Mouse (Mus musculus) midbrain, embryonic 12.5 days (tissue): ENCODE measurements around the gene 0610037L13Rik. TPM values are rescaled to one million over a fixed set of nuclear protein-coding genes. Genes with fewer than 3 reads are reported as not detected.

Experiments
- ATAC-seq: fragments of 200-750 bp; cut with Nextera tagmentation; 2 replicates; pipeline ENCODE4 v1.8.0; 2017; ENCODE audit warnings: low read depth, moderate TSS enrichment, moderate library complexity; ENCODE audit not compliant: low FRiP score
- H3K27ac ChIP-seq: fragments of 300-500 bp; sonication (generic); replicated peaks from 2 replicates; pipeline ENCODE4 v1.5.1; 2016; ENCODE audit warnings: mild to moderate bottlenecking
- H3K27me3 ChIP-seq: fragments of 300-500 bp; sonication (generic); 2 replicates; pipeline ENCODE4 v1.6.1; 2016; ENCODE audit warnings: mild to moderate bottlenecking
- H3K36me3 ChIP-seq: fragments of 300-500 bp; sonication (generic); 2 replicates; pipeline ENCODE4 v1.6.1; 2016
- H3K4me1 ChIP-seq: fragments of 300-500 bp; sonication (generic); 2 replicates; pipeline ENCODE4 v1.6.1; 2016
- H3K4me2 ChIP-seq: fragments of 300-500 bp; sonication (generic); replicated peaks from 2 replicates; pipeline ENCODE4 v1.6.1; 2016; ENCODE audit warnings: mild to moderate bottlenecking, moderate library complexity
- H3K4me3 ChIP-seq: fragments of 300-500 bp; sonication (generic); 2 replicates; pipeline ENCODE4 v1.5.1; 2016; ENCODE audit warnings: mild to moderate bottlenecking
- H3K9ac ChIP-seq: fragments of 300-500 bp; sonication (generic); replicated peaks from 2 replicates; pipeline ENCODE4 v1.6.1; 2016; ENCODE audit warnings: mild to moderate bottlenecking, moderate library complexity
- H3K9me3 ChIP-seq: fragments of 300-500 bp; sonication (generic); 2 replicates; pipeline ENCODE4 v1.6.1; 2016; ENCODE audit warnings: mild to moderate bottlenecking
- WGBS: fragments of 180-500 bp; shearing (Covaris S2); methylation state at CpG from one replicate; pipeline ENCODE4 v1.1.7; 2016; 5-methylcytosine and 5-hydroxymethylcytosine counted together
- polyA plus RNA-seq: library from polyadenylated mRNA; unstranded; fragments of >200 nt; fragmentation: Nextera tagmentation; extraction: Ambion mirVana; gene quantifications from 2 replicates; pipeline ENCODE4 v1.2.1, GENCODE M21; 2016

The 0610037L13Rik gene
- 107 and 117 TPM in 2 replicates for polyA plus RNA-seq

GRCm38 (mm10) chr4:107889731-107890432 is at the start of gene 0610037L13Rik:
Gene 0610037L13Rik, plus strand, starts transcription at chr4:107889813.
- Histone ChIP-seq H3K4me1 (peaks cover 12% of the 10 kb centered on the region), H3K9ac (peak within 1 kb of the TSS; percentile 56), H3K4me3 (peak within 1 kb of the TSS; percentile 53), H3K36me3 (peaks cover 51% of the 10 kb centered on the region), H3K27ac (peak within 1 kb of the TSS; percentile 89), H3K27me3 (no peaks in the 10 kb centered on the region), H3K4me2 (peak within 1 kb of the TSS; percentile 63), H3K9me3 (no peaks in the 10 kb centered on the region)
- peak; percentile 97 for ATAC-seq
- WGBS, result under 1% methylated on average over 48 of the region's 48 CpGs

- peaks cover 51% of the 10 kb centered on the region for H3K4me1 ChIP-seq
- H3K27me3 ChIP-seq, result peaks cover 31% of the 10 kb centered on the region
- peaks cover 16% of the 10 kb centered on the region for H3K36me3 ChIP-seq
- no peak overlapping the region for H3K9ac ChIP-seq
- 36% methylated on average over 8 of the region's 8 CpGs for WGBS
- H3K9me3 ChIP-seq, result no peaks in the 10 kb centered on the region
- no peak for ATAC-seq
- H3K4me3 ChIP-seq, result no peak overlapping the region
- H3K4me2 ChIP-seq, result no peak overlapping the region
- no peak overlapping the region for H3K27ac ChIP-seq
Measured at GRCm38 (mm10) chr4:107843687-107844086, 45.9 kb upstream of the 0610037L13Rik start.

- no peak for ATAC-seq
- Histone ChIP-seq H3K27ac (peak overlapping the region; percentile 54), H3K9me3 (no peaks in the 10 kb centered on the region), H3K9ac (no peak overlapping the region), H3K4me2 (no peak overlapping the region), H3K27me3 (peaks cover 30% of the 10 kb centered on the region), H3K4me1 (peaks cover 46% of the 10 kb centered on the region), H3K4me3 (no peak overlapping the region), H3K36me3 (peaks cover 26% of the 10 kb centered on the region)
- WGBS, result 6% methylated on average over 10 of the region's 10 CpGs
Measured at GRCm38 (mm10) chr4:107844971-107845370, 44.6 kb upstream of the 0610037L13Rik start.

DNA sequence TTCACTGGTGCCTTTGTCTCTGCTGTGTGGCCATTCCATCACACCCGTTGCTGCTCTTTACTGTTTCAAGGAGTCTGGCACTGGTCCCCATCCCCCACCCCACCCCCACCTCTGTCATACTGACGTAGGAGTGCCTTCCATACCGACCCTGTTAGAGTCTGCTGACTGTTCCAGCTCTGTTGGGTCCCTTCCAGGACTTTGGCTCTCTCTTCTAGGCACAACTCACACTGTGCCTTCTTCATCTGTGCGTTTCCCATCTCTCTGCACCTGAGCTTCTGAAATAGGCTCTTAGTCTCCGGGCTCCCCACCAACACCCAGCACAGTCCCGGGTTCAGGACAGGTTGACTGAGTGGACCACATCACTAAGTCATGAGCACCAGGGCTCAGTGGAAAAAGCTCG is 42.8 kb upstream of the 0610037L13Rik start:
- peaks cover 25% of the 10 kb centered on the region for H3K27me3 ChIP-seq
- H3K4me3 ChIP-seq, result no peak overlapping the region
- H3K27ac ChIP-seq, result no peak overlapping the region
- WGBS, result 57% methylated on average over 7 of the region's 7 CpGs
- peaks cover 41% of the 10 kb centered on the region for H3K4me1 ChIP-seq
- no peak for ATAC-seq
- H3K36me3 ChIP-seq, result peaks cover 36% of the 10 kb centered on the region
- no peaks in the 10 kb centered on the region for H3K9me3 ChIP-seq
- no peak overlapping the region for H3K9ac ChIP-seq
- H3K4me2 ChIP-seq, result no peak overlapping the region

GRCm38 (mm10) chr4:107848546-107848945 is 41.1 kb upstream of the 0610037L13Rik start:
- 85% methylated on average over 5 of the region's 5 CpGs for WGBS
- ATAC-seq, result no peak

DNA sequence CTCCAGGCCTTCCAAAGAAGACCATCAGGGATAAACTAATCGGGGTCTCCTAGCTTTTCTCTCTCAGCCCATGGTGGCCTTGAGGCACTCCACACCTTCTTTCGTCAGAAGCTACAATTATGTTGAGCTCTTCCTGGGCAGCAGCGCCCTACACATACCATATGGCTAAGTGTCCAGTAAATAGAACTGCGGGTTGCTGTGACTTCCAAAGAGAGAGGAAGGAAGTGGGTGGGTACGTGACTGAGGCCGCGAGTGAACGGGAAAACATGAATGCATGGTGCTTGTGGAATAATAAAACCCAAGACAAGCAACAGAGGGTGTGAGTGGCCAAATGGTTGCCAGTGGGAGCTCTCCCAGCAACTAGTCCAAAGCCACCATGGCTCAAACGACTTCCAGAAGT is 40.0 kb upstream of the 0610037L13Rik start:
- peaks cover 16% of the 10 kb centered on the region; the same call in 1 of the 2 replicates for H3K4me1 ChIP-seq
- no peak overlapping the region for H3K27ac ChIP-seq
- no peaks in the 10 kb centered on the region for H3K9me3 ChIP-seq
- no peak overlapping the region for H3K9ac ChIP-seq
- peaks cover 54% of the 10 kb centered on the region for H3K36me3 ChIP-seq
- WGBS, result 89% methylated on average over 9 of the region's 9 CpGs
- H3K4me2 ChIP-seq, result no peak overlapping the region
- H3K4me3 ChIP-seq, result no peak overlapping the region
- no peak for ATAC-seq
- peaks cover 25% of the 10 kb centered on the region for H3K27me3 ChIP-seq

More at GRCm38 (mm10) chr4:107848546-107848945, 41.1 kb upstream of the 0610037L13Rik start:
- peaks cover 48% of the 10 kb centered on the region for H3K36me3 ChIP-seq
- H3K27me3 ChIP-seq, result peaks cover 25% of the 10 kb centered on the region
- H3K9me3 ChIP-seq, result no peaks in the 10 kb centered on the region
- no peak overlapping the region for H3K4me3 ChIP-seq
- H3K4me1 ChIP-seq, result peaks cover 24% of the 10 kb centered on the region
- H3K27ac ChIP-seq, result no peak overlapping the region
- no peak overlapping the region for H3K4me2 ChIP-seq
- no peak overlapping the region for H3K9ac ChIP-seq

DNA sequence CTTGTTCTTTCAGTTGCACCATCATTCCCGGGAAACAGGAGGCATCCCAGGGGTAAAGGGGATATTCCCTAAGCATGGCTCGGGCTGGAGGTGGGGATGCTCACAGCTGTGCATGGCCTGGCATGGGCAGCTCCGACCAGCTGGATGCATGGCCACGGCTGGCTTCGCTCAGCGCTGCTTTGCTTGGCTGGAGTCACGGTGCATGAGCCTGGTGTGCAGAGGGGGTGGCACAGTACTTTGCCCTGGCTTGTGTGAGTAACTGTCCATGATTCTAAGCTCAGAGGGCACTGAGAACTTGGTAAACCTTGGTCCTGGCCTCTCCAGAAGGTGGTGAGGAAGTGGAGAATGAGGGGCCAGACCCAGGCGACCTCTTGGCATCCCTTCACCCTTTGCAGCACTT is 39.5 kb upstream of the 0610037L13Rik start:
- peaks cover 58% of the 10 kb centered on the region for H3K36me3 ChIP-seq
- H3K4me1 ChIP-seq, result peaks cover 13% of the 10 kb centered on the region; the same call in 1 of the 2 replicates
- no peak overlapping the region for H3K27ac ChIP-seq
- H3K9me3 ChIP-seq, result no peaks in the 10 kb centered on the region
- 91% methylated on average over 8 of the region's 8 CpGs for WGBS
- no peak overlapping the region for H3K9ac ChIP-seq
- H3K4me3 ChIP-seq, result no peak overlapping the region
- peaks cover 24% of the 10 kb centered on the region for H3K27me3 ChIP-seq
- H3K4me2 ChIP-seq, result no peak overlapping the region
- no peak for ATAC-seq

- Histone ChIP-seq H3K9ac (no peak overlapping the region), H3K36me3 (peaks cover 84% of the 10 kb centered on the region)
Measured at GRCm38 (mm10) chr4:107853333-107853732, 36.3 kb upstream of the 0610037L13Rik start.

DNA sequence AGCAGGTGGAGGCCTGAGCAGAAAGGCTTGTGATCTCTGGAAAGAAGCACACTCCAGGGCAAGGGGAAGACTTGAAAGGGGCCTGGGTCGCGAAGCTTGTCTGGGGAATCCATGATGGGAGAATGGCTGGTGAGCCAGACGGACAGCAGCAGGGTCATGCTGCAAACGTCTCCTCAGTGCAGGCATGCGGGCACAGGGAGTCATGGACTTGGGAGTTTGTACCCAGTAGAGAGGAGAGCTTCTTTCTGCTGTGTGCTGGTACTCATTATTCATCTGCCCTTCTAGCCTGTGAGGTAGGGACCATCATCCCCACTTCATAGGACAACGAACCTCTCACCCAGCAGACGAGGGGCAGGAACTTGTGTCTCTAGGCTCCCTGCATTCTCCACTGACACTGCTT is 35.8 kb upstream of the 0610037L13Rik start:
- H3K4me1 ChIP-seq, result no peaks in the 10 kb centered on the region
- H3K9me3 ChIP-seq, result no peaks in the 10 kb centered on the region
- H3K27ac ChIP-seq, result no peak overlapping the region
- H3K4me3 ChIP-seq, result no peak overlapping the region
- peaks cover 88% of the 10 kb centered on the region for H3K36me3 ChIP-seq
- no peaks in the 10 kb centered on the region for H3K27me3 ChIP-seq
- ATAC-seq, result no peak
- H3K4me2 ChIP-seq, result no peak overlapping the region
- WGBS, result 92% methylated on average over 7 of the region's 7 CpGs
- H3K9ac ChIP-seq, result no peak overlapping the region

More at GRCm38 (mm10) chr4:107853333-107853732, 36.3 kb upstream of the 0610037L13Rik start:
- Histone ChIP-seq H3K4me2 (no peak overlapping the region), H3K27ac (no peak overlapping the region), H3K4me1 (no peaks in the 10 kb centered on the region), H3K27me3 (no peaks in the 10 kb centered on the region), H3K9me3 (no peaks in the 10 kb centered on the region), H3K4me3 (no peak overlapping the region)
- WGBS, result 92% methylated on average over 8 of the region's 8 CpGs
- no peak for ATAC-seq

- no peaks in the 10 kb centered on the region for H3K9me3 ChIP-seq
- no peak overlapping the region for H3K4me3 ChIP-seq
- no peak overlapping the region for H3K27ac ChIP-seq
- H3K4me2 ChIP-seq, result no peak overlapping the region
- peaks cover 97% of the 10 kb centered on the region for H3K36me3 ChIP-seq
- no peak for ATAC-seq
- 74% methylated on average over 11 of the region's 11 CpGs for WGBS
- no peaks in the 10 kb centered on the region for H3K27me3 ChIP-seq
- no peaks in the 10 kb centered on the region for H3K4me1 ChIP-seq
- H3K9ac ChIP-seq, result no peak overlapping the region
Measured at GRCm38 (mm10) chr4:107856958-107857686, 32.5 kb upstream of the 0610037L13Rik start.

GRCm38 (mm10) chr4:107858995-107859394 is 30.6 kb upstream of the 0610037L13Rik start:
- Histone ChIP-seq H3K4me2 (no peak overlapping the region), H3K9me3 (no peaks in the 10 kb centered on the region), H3K9ac (no peak overlapping the region), H3K4me3 (no peak overlapping the region), H3K27ac (no peak overlapping the region), H3K27me3 (no peaks in the 10 kb centered on the region), H3K36me3 (peaks cover 97% of the 10 kb centered on the region), H3K4me1 (no peaks in the 10 kb centered on the region)
- no peak for ATAC-seq
- WGBS, result 91% methylated on average over 7 of the region's 7 CpGs

DNA sequence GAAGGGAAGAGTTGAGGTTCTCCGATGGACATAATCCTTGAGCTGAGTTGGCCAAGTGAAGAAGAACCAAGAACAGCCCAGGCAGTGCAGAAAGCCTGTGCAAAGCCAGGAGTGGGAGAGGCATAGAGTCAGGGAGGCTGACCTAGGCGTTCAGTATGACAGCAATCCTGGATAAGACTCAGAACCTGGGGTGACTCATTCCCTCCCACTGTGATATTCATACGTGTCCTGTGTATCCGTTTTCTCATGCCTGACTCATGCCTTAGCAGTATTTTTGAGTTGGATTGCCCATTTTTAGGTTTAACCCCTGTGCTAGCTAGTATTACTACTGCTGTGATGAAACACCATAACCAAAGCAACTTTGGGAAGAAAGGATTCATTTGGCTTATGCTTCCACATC is 24.7 kb upstream of the 0610037L13Rik start:
- Histone ChIP-seq H3K9me3 (no peaks in the 10 kb centered on the region), H3K4me2 (no peak overlapping the region), H3K27ac (no peak overlapping the region), H3K36me3 (peaks cover 62% of the 10 kb centered on the region), H3K4me3 (no peak overlapping the region), H3K4me1 (no peaks in the 10 kb centered on the region), H3K9ac (no peak overlapping the region), H3K27me3 (no peaks in the 10 kb centered on the region)
- 89% methylated on average over 4 of the region's 4 CpGs for WGBS
- ATAC-seq, result no peak
